Mouse (Mus musculus) midbrain, postnatal 0 days (tissue): ENCODE results near the gene Ucma. TPM values are rescaled to one million over a fixed set of nuclear protein-coding genes. Genes with fewer than 3 reads are reported as not detected.

Source experiments
- ATAC-seq: fragments of 200-750 bp; cut with Nextera tagmentation; 2 replicates; pipeline ENCODE4 v1.8.0; 2017; ENCODE audit warnings: moderate number of reproducible peaks, mild to moderate bottlenecking, moderate TSS enrichment, moderate library complexity; ENCODE audit not compliant: low FRiP score
- DNase-seq: peaks from one replicate; pipeline ENCODE4 v3.0.0-alpha.2; 2015; ENCODE audit warnings: low spot score
- H3K27ac ChIP-seq: fragments of 300-500 bp; sonication (generic); 2 replicates; pipeline ENCODE4 v1.5.1; 2014; ENCODE audit warnings: low read depth, mild to moderate bottlenecking, low read length, mixed read lengths
- H3K27me3 ChIP-seq: fragments of 300-500 bp; sonication (generic); 2 replicates; pipeline ENCODE4 v1.6.1; 2014; ENCODE audit warnings: low read length, control low read depth, mixed read lengths; ENCODE audit not compliant: insufficient read depth
- H3K36me3 ChIP-seq: fragments of 300-500 bp; sonication (generic); 2 replicates; pipeline ENCODE4 v1.6.1; 2014; ENCODE audit warnings: low read length, control low read depth, mixed read lengths; ENCODE audit not compliant: insufficient read depth
- H3K4me1 ChIP-seq: fragments of 300-500 bp; sonication (generic); 2 replicates; pipeline ENCODE4 v1.6.1; 2014; ENCODE audit warnings: mild to moderate bottlenecking, control low read depth, antibody characterized with exemption, low read length, mixed read lengths; ENCODE audit not compliant: insufficient read depth
- H3K4me2 ChIP-seq: fragments of 300-500 bp; sonication (generic); 2 replicates; pipeline ENCODE4 v1.6.1; 2014; ENCODE audit warnings: low read depth, mild to moderate bottlenecking, low read length, mixed read lengths; ENCODE audit not compliant: poor library complexity, severe bottlenecking
- H3K4me3 ChIP-seq: fragments of 300-500 bp; sonication (generic); 2 replicates; pipeline ENCODE4 v1.5.1; 2014; ENCODE audit warnings: low read depth, mild to moderate bottlenecking, low read length, moderate library complexity
- H3K9ac ChIP-seq: fragments of 300-500 bp; sonication (generic); replicated peaks from 2 replicates; pipeline ENCODE4 v1.6.1; 2014; ENCODE audit warnings: mild to moderate bottlenecking, low read length, moderate library complexity, mixed read lengths; ENCODE audit not compliant: poor library complexity, severe bottlenecking
- H3K9me3 ChIP-seq: fragments of 300-500 bp; sonication (generic); 2 replicates; pipeline ENCODE4 v1.6.1; 2016; ENCODE audit warnings: low read length, control low read depth
- CTCF ChIP-seq: IDR thresholded peaks from 2 replicates; pipeline ENCODE4 v1.5.1; 2016; ENCODE audit warnings: antibody characterized with exemption, mild to moderate bottlenecking
- WGBS: fragments of 180-500 bp; shearing (Covaris S2); extraction: QIAGEN DNeasy Blood & Tissue Kit; methylation state at CpG from one replicate; pipeline ENCODE4 v1.1.7; 2014; 5-methylcytosine and 5-hydroxymethylcytosine counted together
- polyA plus RNA-seq: library from polyadenylated mRNA; unstranded; fragments of >200 nt; fragmentation: Nextera tagmentation; extraction: Ambion mirVana; gene quantifications from 2 replicates; pipeline ENCODE4 v1.2.1, GENCODE M21; 2015
- total RNA-seq: library from RNA; depleted of rRNA; stranded (reverse); fragments of >200 nt; gene quantifications from 2 replicates; pipeline ENCODE4 v1.2.3, GENCODE M21; 2014

Ucma gene
- total and polyA plus RNA-seq, 2 experiments from 2014 or later = 0.69 to 2.6 TPM

DNA sequence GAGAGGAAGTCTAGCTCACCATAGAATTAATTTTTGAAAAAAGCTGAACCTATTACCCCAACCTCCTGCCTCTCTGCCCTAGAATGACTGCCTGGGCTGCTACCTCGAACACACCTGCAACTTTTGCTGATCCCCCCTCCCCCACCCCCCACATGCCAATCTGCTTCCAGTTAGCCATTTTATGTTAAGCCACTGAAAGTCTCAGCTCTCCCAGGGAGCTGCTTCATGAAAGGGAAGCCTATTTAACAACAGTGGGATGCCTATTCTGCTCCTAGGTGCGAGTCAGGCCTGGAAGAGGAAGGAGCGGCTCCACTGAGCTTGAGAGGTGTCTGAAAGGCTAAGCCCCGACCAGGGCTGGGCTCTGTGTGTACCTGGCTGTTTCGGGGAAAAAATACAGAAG, 8.1 kb downstream of the Ucma start:
- TF ChIP-seq CTCF = no peak
- DNase-seq = no peak
- WGBS = 27% methylated on average over 5 of the region's 5 CpGs
- Histone ChIP-seq H3K27ac (no peak overlapping the region; the same call in 1 of the 2 replicates), H3K9me3 (no peaks in the 10 kb centered on the region), H3K4me3 (no peak overlapping the region), H3K4me1 (no peaks in the 10 kb centered on the region), H3K27me3 (no peaks in the 10 kb centered on the region), H3K4me2 (no peak overlapping the region), H3K9ac (no peak overlapping the region), H3K36me3 (no peaks in the 10 kb centered on the region)
- no peak for ATAC-seq

DNA sequence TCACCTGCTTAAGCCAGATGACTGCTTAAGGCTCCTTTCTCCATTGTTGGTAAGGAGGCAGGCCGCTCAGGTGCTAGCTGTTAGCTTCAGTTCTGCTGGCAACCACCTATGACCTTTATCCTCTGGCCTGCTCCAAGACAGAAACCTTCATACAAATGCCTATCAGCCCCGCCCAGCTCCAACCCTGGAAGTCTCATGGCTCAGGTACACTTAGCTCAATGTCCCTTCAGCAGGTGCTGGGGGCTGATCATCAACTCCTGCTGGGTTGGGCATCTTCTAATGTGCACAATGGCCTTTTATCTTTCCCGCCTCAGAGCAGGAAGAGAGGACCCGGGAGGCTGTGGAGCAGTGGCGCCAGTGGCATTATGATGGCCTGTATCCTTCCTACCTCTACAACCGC, 9.1 kb downstream of the Ucma start:
- H3K4me2 ChIP-seq = no peak overlapping the region
- no peak overlapping the region for H3K27ac ChIP-seq
- 78% methylated on average over 6 of the region's 6 CpGs for WGBS
- H3K9me3 ChIP-seq = no peaks in the 10 kb centered on the region
- TF ChIP-seq CTCF = no peak
- no peaks in the 10 kb centered on the region for H3K4me1 ChIP-seq
- H3K36me3 ChIP-seq = no peaks in the 10 kb centered on the region
- DNase-seq (no peak), ATAC-seq (no peak)
- H3K27me3 ChIP-seq = no peaks in the 10 kb centered on the region
- no peak overlapping the region for H3K4me3 ChIP-seq
- no peak overlapping the region for H3K9ac ChIP-seq

DNA sequence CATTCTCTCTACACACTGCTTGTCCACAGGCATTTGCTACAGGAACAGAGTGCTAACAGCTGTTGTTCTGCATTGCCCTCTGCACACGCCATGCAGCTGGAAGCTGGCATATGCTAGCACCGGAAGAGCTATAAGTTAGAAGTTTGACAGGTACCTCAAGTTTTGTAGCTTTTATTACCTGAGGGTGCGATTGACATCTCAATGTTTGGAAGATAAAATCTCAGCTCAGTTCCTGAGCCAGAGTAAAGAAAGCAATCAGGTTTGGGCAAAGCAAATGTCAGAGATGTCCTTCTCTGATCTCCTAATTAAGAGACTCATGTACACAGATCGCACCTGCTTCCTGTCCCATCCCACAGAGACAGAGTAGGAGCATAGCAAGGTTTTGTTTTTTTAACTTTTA, 10.9 kb downstream of the Ucma start:
- WGBS = 88% methylated on average over 4 of the region's 4 CpGs
- Histone ChIP-seq H3K27me3 (no peaks in the 10 kb centered on the region), H3K27ac (no peak overlapping the region), H3K4me1 (no peaks in the 10 kb centered on the region), H3K9ac (no peak overlapping the region), H3K4me2 (no peak overlapping the region), H3K36me3 (no peaks in the 10 kb centered on the region), H3K9me3 (no peaks in the 10 kb centered on the region), H3K4me3 (no peak overlapping the region)
- TF ChIP-seq CTCF = no peak
- DNase-seq (no peak), ATAC-seq (no peak)

DNA sequence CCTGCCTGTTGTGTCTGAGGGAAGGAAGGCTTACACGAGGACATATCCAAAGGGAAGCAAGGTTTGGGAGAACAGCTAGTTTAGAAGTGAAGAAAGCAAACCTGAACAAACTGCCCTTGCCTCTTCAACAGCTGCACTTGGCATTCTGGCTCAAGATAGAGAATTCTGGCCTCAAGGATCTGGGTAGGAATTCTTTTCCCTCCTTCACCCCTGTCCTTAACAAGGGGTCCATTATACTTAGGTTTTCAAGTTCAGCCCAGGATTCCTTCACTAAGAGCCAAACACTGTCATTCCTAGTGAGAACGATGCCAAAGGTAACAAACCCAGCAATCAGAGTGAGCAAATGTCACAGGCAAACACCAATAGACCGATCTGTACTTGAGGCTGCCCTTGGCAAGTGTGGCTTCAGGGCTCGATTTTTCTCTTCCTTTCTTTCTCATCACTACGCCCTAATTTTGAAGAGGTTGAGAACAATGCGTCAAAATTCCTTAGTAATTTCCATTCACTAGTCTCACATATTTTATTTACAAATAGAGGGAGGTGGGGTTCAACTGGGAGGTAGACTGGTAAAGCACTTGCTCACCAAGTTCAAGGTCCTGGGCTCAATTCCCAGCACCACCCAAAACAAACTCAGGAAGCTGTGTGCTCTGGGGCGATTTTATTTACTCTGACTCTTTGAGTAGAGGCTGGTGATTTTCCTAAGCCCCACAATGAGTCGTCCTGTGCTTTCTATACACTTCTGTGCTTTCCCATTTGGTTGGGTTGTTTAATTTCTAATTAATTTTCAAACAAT, 11.7 kb downstream of the Ucma start:
- DNase-seq = no peak
- 84% methylated on average over 8 of the region's 8 CpGs for WGBS
- no peak overlapping the region for H3K4me2 ChIP-seq
- H3K9me3 ChIP-seq = no peaks in the 10 kb centered on the region
- H3K9ac ChIP-seq = no peak overlapping the region
- no peaks in the 10 kb centered on the region for H3K4me1 ChIP-seq
- no peak overlapping the region for H3K4me3 ChIP-seq
- no peak for TF ChIP-seq CTCF
- H3K27ac ChIP-seq = no peak overlapping the region
- no peaks in the 10 kb centered on the region for H3K36me3 ChIP-seq
- no peak for ATAC-seq
- H3K27me3 ChIP-seq = no peaks in the 10 kb centered on the region

DNA sequence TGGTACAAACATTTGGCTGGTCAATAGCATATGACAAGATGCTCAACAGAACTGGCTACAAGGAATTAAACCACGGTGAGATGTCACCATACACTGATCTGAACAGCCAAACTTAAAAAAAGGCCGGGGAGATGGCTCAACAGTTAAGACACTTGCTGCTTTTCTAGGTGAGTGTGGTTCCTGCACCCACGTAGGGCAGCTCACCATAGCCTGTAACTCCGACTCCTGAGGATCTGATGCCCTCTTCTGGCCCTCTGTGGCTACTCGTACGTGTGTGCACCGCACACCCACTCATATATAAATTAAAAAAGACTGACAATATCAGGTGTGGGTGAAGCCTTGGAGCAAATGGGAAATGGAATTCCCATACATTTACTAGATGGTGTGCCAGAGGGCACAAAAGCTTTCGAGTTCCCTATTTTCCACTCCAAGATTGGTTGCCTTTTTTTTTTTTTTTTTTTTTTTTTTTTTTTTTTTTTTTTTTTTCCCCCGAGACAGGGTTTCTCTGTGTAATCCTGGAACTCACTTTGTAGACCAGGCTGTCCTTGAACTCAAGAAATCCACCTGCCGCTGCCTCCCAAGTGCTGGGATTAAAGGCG, 13.0 kb downstream of the Ucma start:
- H3K36me3 ChIP-seq = no peaks in the 10 kb centered on the region
- no peaks in the 10 kb centered on the region for H3K9me3 ChIP-seq
- no peak overlapping the region for H3K4me3 ChIP-seq
- WGBS = 78% methylated on average over 11 of the region's 11 CpGs
- TF ChIP-seq CTCF = peak; percentile 25
- ATAC-seq (no peak), DNase-seq (peak; percentile 23)
- H3K4me1 ChIP-seq = no peaks in the 10 kb centered on the region
- H3K9ac ChIP-seq = no peak overlapping the region
- no peaks in the 10 kb centered on the region for H3K27me3 ChIP-seq
- H3K4me2 ChIP-seq = no peak overlapping the region
- H3K27ac ChIP-seq = no peak overlapping the region

DNA sequence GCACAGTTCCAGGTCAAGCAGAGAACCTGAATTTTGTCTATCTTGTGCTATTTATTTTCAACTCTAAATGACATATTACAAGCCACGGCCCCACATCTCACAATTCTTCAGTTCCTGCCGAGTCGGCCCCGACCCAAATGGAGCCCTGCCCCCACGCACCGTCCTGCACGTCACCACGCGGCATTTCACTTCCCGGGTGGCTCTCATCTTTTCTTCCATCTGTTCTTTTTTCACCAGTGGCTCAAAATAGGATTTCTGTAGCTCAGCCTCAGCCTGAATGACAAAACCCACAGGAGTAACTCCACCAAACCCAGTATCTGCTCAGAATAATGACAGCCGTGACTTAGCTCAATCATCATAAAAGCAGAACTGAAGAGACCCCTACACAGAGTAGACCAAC, 17.7 kb downstream of the Ucma start:
- H3K4me2 ChIP-seq = no peak overlapping the region
- H3K27ac ChIP-seq = no peak overlapping the region
- TF ChIP-seq CTCF = no peak
- no peak overlapping the region for H3K9ac ChIP-seq
- DNase-seq (no peak), ATAC-seq (no peak)
- no peaks in the 10 kb centered on the region for H3K9me3 ChIP-seq
- no peaks in the 10 kb centered on the region for H3K36me3 ChIP-seq
- no peaks in the 10 kb centered on the region for H3K4me1 ChIP-seq
- WGBS = 81% methylated on average over 11 of the region's 11 CpGs
- H3K27me3 ChIP-seq = no peaks in the 10 kb centered on the region
- H3K4me3 ChIP-seq = no peak overlapping the region
